Mouse (Mus musculus) heart, adult 2 months (tissue): ENCODE measurements around the gene Golga1. TPM values are rescaled to one million over a fixed set of nuclear protein-coding genes. Genes with fewer than 3 reads are reported as not detected.
A peak's percentile ranks its signal among the peaks of the same experiment; 100 is the strongest.

ENCODE experiments used
- DNase-seq, 2 experiments: peaks; one replicate each; pipeline ENCODE4 v3.0.0; 2021
- H3K27ac ChIP-seq: fragments of 200-600 bp; 2 replicates; pipeline ENCODE4 v1.8.1; 2022
- H3K27me3 ChIP-seq: fragments of 200-500 bp; 2 replicates; pipeline ENCODE4 v1.6.1; 2012; ENCODE audit warnings: mild to moderate bottlenecking, low read length, inconsistent platforms, mixed read lengths; ENCODE audit not compliant: control insufficient read depth, insufficient read depth
- H3K36me3 ChIP-seq: fragments of 200-500 bp; 2 replicates; pipeline ENCODE4 v1.6.1; 2012; ENCODE audit warnings: low read length, inconsistent platforms; ENCODE audit not compliant: control insufficient read depth, insufficient read depth
- H3K4me1 ChIP-seq: fragments of 200-500 bp; 2 replicates; pipeline ENCODE4 v1.6.1; 2011; ENCODE audit warnings: low read length; ENCODE audit not compliant: control insufficient read depth, insufficient read depth
- H3K4me3 ChIP-seq: fragments of 200-600 bp; 2 replicates; pipeline ENCODE4 v1.8.1; 2022
- H3K79me2 ChIP-seq: fragments of 200-500 bp; replicated peaks from 2 replicates; pipeline ENCODE4 v1.6.1; 2012; ENCODE audit warnings: mild to moderate bottlenecking, inconsistent platforms, low read length, moderate library complexity, mixed read lengths; ENCODE audit not compliant: control insufficient read depth, insufficient read depth
- H3K9ac ChIP-seq: fragments of 200-500 bp; 2 replicates; pipeline ENCODE4 v1.6.1; 2012; ENCODE audit warnings: low read depth, mild to moderate bottlenecking, control low read depth, inconsistent platforms, low read length, mixed read lengths
- CTCF ChIP-seq: fragments of 200-600 bp; IDR thresholded peaks from 2 replicates; pipeline ENCODE4 v1.8.1; 2022; ENCODE audit warnings: antibody characterized with exemption, mild to moderate bottlenecking, moderate library complexity
- EP300 ChIP-seq: fragments of 200-500 bp; IDR thresholded peaks from 2 replicates; pipeline ENCODE4 v1.6.1; 2011; ENCODE audit warnings: low read depth, low read length, control low read depth; ENCODE audit not compliant: insufficient read depth
- POLR2A ChIP-seq: fragments of 200-500 bp; IDR thresholded peaks from 2 replicates; pipeline ENCODE4 v1.6.1; 2011; ENCODE audit warnings: mild to moderate bottlenecking, low read depth, low read length, control low read depth; ENCODE audit not compliant: insufficient read depth
- whole genome bisulfite sequencing: fragments of 180-500 bp; shearing (Covaris S2); methylation state at CpG from one replicate; pipeline ENCODE4 v1.1.7; 2018; 5-methylcytosine and 5-hydroxymethylcytosine counted together
- intact Hi-C: fragments of 180-260 bp; cut with DNase I; formaldehyde crosslinking; loops from one replicate; pipeline ENCODE4 v1.15.1; 2025
- polyA plus RNA-seq: library from polyadenylated mRNA; depleted of rRNA; stranded (reverse); fragments of >200 nt; gene quantifications from 2 replicates; pipeline ENCODE4 v1.2.3, GENCODE M21; 2012
- total RNA-seq, 2 experiments: library from RNA; stranded (reverse); gene quantifications; 2 replicates each; pipeline ENCODE4 v1.2.3; 2021

Gene Golga1
- total and polyA plus RNA-seq, 3 experiments: 7.6 to 14.0 (median 13.4) TPM

GRCm38 (mm10) chr2:39005574-39006079 lies 59.7 kb downstream of the Golga1 start, which contains the start of gene Rpl35:
Gene Rpl35, minus strand, starts transcription at chr2:39005624.
- Histone ChIP-seq H3K27me3 (no peaks in the 10 kb centered on the region), H3K36me3 (peaks cover 18% of the 10 kb centered on the region), H3K27ac (peak within 1 kb of the TSS; percentile 77), H3K4me1 (peaks cover 10% of the 10 kb centered on the region), H3K79me2 (peaks cover 1% of the 10 kb centered on the region; the same call in 1 of the 2 replicates), H3K4me3 (peak within 1 kb of the TSS; percentile 91), H3K9ac (peak within 1 kb of the TSS; percentile 82)
- 12% methylated on average over 15 of the region's 15 CpGs for WGBS
- no peak for DNase-seq
- intact Hi-C loops: loop anchor here (5.0 to 10.0 kb wide), 2 partner anchors 62 to 361 kb away; partner anchors contain the start of genes Golga1 and Psmb7
- TF ChIP-seq POLR2A (no peak), CTCF (no peak), EP300 (no peak)

- Histone ChIP-seq H3K4me1 (peaks cover 10% of the 10 kb centered on the region), H3K79me2 (peaks cover 1% of the 10 kb centered on the region; the same call in 1 of the 2 replicates), H3K9ac (peak within 1 kb of the TSS; percentile 82), H3K27ac (peak within 1 kb of the TSS; percentile 77), H3K4me3 (peak within 1 kb of the TSS; percentile 91), H3K27me3 (no peaks in the 10 kb centered on the region), H3K36me3 (peaks cover 13% of the 10 kb centered on the region)
- under 1% methylated on average over 58 of the region's 58 CpGs for WGBS
- DNase-seq: peak; percentile 92 to 94
- intact Hi-C loops: loop anchor here (5.0 to 10.0 kb wide), 2 partner anchors 62 to 360 kb away; partner anchors contain the start of genes Golga1 and Psmb7
- TF ChIP-seq CTCF: no peak
- no peak for TF ChIP-seq EP300
- peak; percentile 91 for TF ChIP-seq POLR2A
Measured at GRCm38 (mm10) chr2:39004880-39005435, 60.4 kb downstream of the Golga1 start, which contains the start of gene Arpc5l. Gene Arpc5l, plus strand, starts transcription at chr2:39005348.

- whole genome bisulfite sequencing: 1% methylated on average over 11 of the region's 11 CpGs
- intact Hi-C loops: loop anchor here (10.0 kb wide), 1 partner anchor 360 kb away; the partner anchor contains the start of gene Psmb7
- peak overlapping the region; percentile 81 for H3K9ac ChIP-seq
Measured at GRCm38 (mm10) chr2:39004372-39004771, 61.0 kb downstream of the Golga1 start.

DNA sequence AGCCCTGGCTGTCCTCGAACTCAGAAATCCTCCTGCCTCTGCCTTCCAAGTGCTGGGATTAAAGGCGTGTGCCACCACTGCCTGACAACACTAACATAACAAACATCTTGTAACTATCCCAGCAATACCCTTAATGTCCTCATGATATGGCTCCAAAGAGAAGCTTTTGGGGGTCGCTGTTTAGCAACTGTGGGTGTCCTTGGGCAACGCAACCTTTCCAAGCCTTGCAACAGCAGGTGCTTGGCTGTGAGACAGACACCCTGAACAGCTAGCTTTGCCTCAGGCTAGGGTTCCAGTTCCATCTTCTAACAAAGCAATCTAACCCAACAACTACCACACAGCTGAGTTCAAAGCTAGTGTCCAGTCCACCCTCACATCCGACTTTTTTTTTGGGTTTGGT lies 61.8 kb downstream of the Golga1 start:
- TF ChIP-seq EP300 (no peak), CTCF (no peak), POLR2A (no peak)
- WGBS: 67% methylated on average over 5 of the region's 5 CpGs
- Histone ChIP-seq H3K9ac (no peak overlapping the region), H3K4me3 (no peak overlapping the region), H3K4me1 (peaks cover 6% of the 10 kb centered on the region), H3K27ac (no peak overlapping the region), H3K27me3 (no peaks in the 10 kb centered on the region), H3K79me2 (0 out of 2 replicates have a peak, but pooled peaks cover 1% of the 10 kb centered on the region), H3K36me3 (peaks cover 6% of the 10 kb centered on the region; the same call in 1 of the 2 replicates)
- no peak for DNase-seq
- intact Hi-C loops: loop anchor here (10.0 kb wide), 1 partner anchor 359 kb away; the partner anchor contains the start of gene Psmb7

More at GRCm38 (mm10) chr2:39004372-39004771, 61.0 kb downstream of the Golga1 start:
- H3K27me3 ChIP-seq: no peaks in the 10 kb centered on the region
- peaks cover 10% of the 10 kb centered on the region for H3K36me3 ChIP-seq
- peaks cover 8% of the 10 kb centered on the region for H3K4me1 ChIP-seq
- no peak for DNase-seq
- H3K79me2 ChIP-seq: 0 out of 2 replicates have a peak, but pooled peaks cover 1% of the 10 kb centered on the region
- H3K4me3 ChIP-seq: peak overlapping the region; percentile 91
- H3K27ac ChIP-seq: peak overlapping the region; percentile 77
- no peak for TF ChIP-seq POLR2A
- no peak for TF ChIP-seq EP300
- no peak for TF ChIP-seq CTCF

GRCm38 (mm10) chr2:39003106-39003505 lies 62.2 kb downstream of the Golga1 start:
- no peak overlapping the region for H3K9ac ChIP-seq
- H3K27me3 ChIP-seq: no peaks in the 10 kb centered on the region
- WGBS: 38% methylated on average over 8 of the region's 8 CpGs
- intact Hi-C loops: loop anchor here (10.0 kb wide), 1 partner anchor 358 kb away; the partner anchor contains the start of gene Psmb7
- DNase-seq: no peak
- no peaks in the 10 kb centered on the region for H3K79me2 ChIP-seq
- TF ChIP-seq EP300 (no peak), POLR2A (no peak), CTCF (no peak)
- peaks cover 6% of the 10 kb centered on the region; the same call in 1 of the 2 replicates for H3K36me3 ChIP-seq
- H3K27ac ChIP-seq: no peak overlapping the region
- no peak overlapping the region for H3K4me3 ChIP-seq
- peaks cover 6% of the 10 kb centered on the region for H3K4me1 ChIP-seq

GRCm38 (mm10) chr2:39001866-39002265 lies 63.5 kb downstream of the Golga1 start:
- WGBS: 82% methylated on average over 3 of the region's 3 CpGs
- no peak for DNase-seq
- Histone ChIP-seq H3K27me3 (no peaks in the 10 kb centered on the region), H3K27ac (no peak overlapping the region), H3K4me3 (no peak overlapping the region), H3K9ac (no peak overlapping the region), H3K36me3 (peaks cover 6% of the 10 kb centered on the region; the same call in 1 of the 2 replicates), H3K4me1 (peaks cover 8% of the 10 kb centered on the region), H3K79me2 (no peaks in the 10 kb centered on the region)
- intact Hi-C loops: loop anchor here (10.0 kb wide), 1 partner anchor 357 kb away; the partner anchor contains the start of gene Psmb7
- TF ChIP-seq EP300: no peak
